Mouse (Mus musculus) frontal cortex, adult (tissue): ENCODE measurements around the gene Fshr.
"Not testable (repeated sequence)": the region's sequence is repeated elsewhere in the genome, so short reads cannot be mapped to it uniquely, and the experiment has no call there.

Experiments used
- ATAC-seq: cut with Nextera tagmentation; 2 replicates; pipeline ENCODE4 v1.9.2; 2017; ENCODE audit warnings: mild to moderate bottlenecking, moderate library complexity, mixed read lengths; ENCODE audit not compliant: low TSS enrichment

The Fshr gene

GRCm38 (mm10) chr17:89200575-89200974 lies at the start of gene Fshr:
Fshr (minus strand) TSS chr17:89200675.
- ATAC-seq, result no peak

GRCm38 (mm10) chr17:89202181-89202580 lies 1.7 kb upstream of the Fshr start:
- no peak for ATAC-seq

GRCm38 (mm10) chr17:89173545-89173944 lies 26.9 kb downstream of the Fshr start:
- ATAC-seq, result no peak

GRCm38 (mm10) chr17:89164773-89165172 lies 35.7 kb downstream of the Fshr start:
- no peak for ATAC-seq

GRCm38 (mm10) chr17:89162475-89162874 lies 38.0 kb downstream of the Fshr start:
- no peak for ATAC-seq

GRCm38 (mm10) chr17:89159343-89159742 lies 41.1 kb downstream of the Fshr start:
- ATAC-seq, result not testable (repeated sequence)

- peak; percentile 55; the same call in 1 of the 2 replicates for ATAC-seq
Measured at GRCm38 (mm10) chr17:89144806-89145205, 55.7 kb downstream of the Fshr start.

- peak; percentile 38; the same call in 1 of the 2 replicates for ATAC-seq
Measured at GRCm38 (mm10) chr17:89120023-89120422, 80.5 kb downstream of the Fshr start.

- ATAC-seq, result peak; percentile 52
Measured at GRCm38 (mm10) chr17:89119250-89119649, 81.2 kb downstream of the Fshr start.

GRCm38 (mm10) chr17:89113944-89114343 lies 86.5 kb downstream of the Fshr start:
- ATAC-seq, result no peak

- ATAC-seq, result no peak
Measured at GRCm38 (mm10) chr17:89100719-89101350, 99.6 kb downstream of the Fshr start.

- ATAC-seq, result not testable (repeated sequence)
Measured at GRCm38 (mm10) chr17:89099733-89100132, 100.7 kb downstream of the Fshr start.

- ATAC-seq, result 0 out of 2 replicates have a peak, but pooled peaks have one; percentile 34
Measured at GRCm38 (mm10) chr17:89089692-89090475, 110.6 kb downstream of the Fshr start.

GRCm38 (mm10) chr17:89082897-89083296 lies 117.6 kb downstream of the Fshr start:
- ATAC-seq, result no peak

GRCm38 (mm10) chr17:89079706-89080105 lies 120.8 kb downstream of the Fshr start:
- ATAC-seq, result 0 out of 2 replicates have a peak, but pooled peaks have one; percentile 9

GRCm38 (mm10) chr17:89064327-89065095 lies 136.0 kb downstream of the Fshr start:
- peak; percentile 67 for ATAC-seq

GRCm38 (mm10) chr17:89062348-89062949 lies 138.0 kb downstream of the Fshr start:
- peak; percentile 23; the same call in 1 of the 2 replicates for ATAC-seq

- peak; percentile 52; the same call in 1 of the 2 replicates for ATAC-seq
Measured at GRCm38 (mm10) chr17:89051031-89051563, 149.4 kb downstream of the Fshr start.

- ATAC-seq, result no peak
Measured at GRCm38 (mm10) chr17:89049071-89049470, 151.4 kb downstream of the Fshr start.

- ATAC-seq, result no peak
Measured at GRCm38 (mm10) chr17:89046016-89046415, 154.5 kb downstream of the Fshr start.

GRCm38 (mm10) chr17:89036723-89037122 lies 163.8 kb downstream of the Fshr start:
- ATAC-seq, result peak; percentile 96
